In the genomic region with DNA sequence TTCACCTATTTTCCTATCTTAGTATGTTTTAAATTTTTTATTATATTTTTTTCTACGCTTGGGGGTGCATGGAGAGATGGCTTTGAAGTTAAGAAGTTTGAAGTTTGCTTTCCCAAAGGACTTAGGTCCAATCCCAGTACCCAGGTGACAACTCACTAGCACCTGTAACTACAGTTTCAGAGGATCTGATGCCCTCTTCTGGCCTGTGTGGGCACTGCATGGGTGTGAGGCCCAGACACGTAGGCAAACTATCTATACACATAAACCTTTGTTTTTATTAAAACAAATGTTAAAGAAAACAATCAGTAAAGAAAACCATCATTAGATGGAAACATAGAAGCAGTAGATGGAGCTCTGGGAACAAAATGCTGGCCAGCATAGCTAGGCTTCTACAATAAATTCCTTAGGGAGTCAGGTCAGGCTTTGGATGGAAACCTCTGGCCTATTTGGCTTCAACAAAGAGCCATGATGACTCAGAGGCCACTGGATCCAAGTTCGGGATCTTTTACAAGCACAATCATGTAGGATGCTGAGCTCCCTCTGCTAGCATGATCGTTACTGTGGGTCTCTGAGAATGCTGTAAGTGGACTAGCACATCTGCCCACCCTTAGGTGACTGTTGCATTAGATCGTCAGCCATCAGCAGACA, we compare ENCODE assay signal across 10 mouse cellular contexts. TPM values are rescaled to one million over a fixed set of nuclear protein-coding genes. Genes with fewer than 3 reads are reported as not detected.
DNase-seq lines count a peak whose midpoint lies in the region; ATAC-seq and TF ChIP-seq lines count a peak whose summit lies in the region.
"Had no signal": no experiment of that assay in that cellular context is flagged by ENCODE, and none has a peak within 500 bp of the region (broad histone marks: within the 10 kb centered on the region; RNA-seq: fewer than 3 reads in every experiment).

No protein-coding gene starts in this region.

- no peak for TF ChIP-seq POLR2A in testis, adult 2 months (IDR thresholded peaks at IDR 0.05; ENCODE audit: control insufficient read depth, low read depth, low read length)
- TF ChIP-seq POLR2A in embryonic fibroblast, embryonic 13.5 days (IDR thresholded peaks at IDR 0.05; ENCODE audit: low read depth, low read length) = no peak

- DNase-seq in forebrain, postnatal 0 days = no peak
- no peak for DNase-seq in testis, postnatal 14 days (ENCODE audit: low spot score)
- peak; percentile 44 for DNase-seq in limb, embryonic 11.5 days (ENCODE audit: low spot score)
- DNase-seq in midbrain, embryonic 11.5 days (ENCODE audit: low spot score, missing footprints) = no peak
- no peak for DNase-seq in forebrain, embryonic 10.5 days (ENCODE audit: extremely low spot score, low spot score)

- no peaks in the 10 kb centered on the region for H3K9me3 ChIP-seq in forebrain, postnatal 0 days (ENCODE audit: low read length)
- H3K9me3 ChIP-seq in forebrain, embryonic 16.5 days (ENCODE audit: control insufficient read depth, low read length) = no peaks in the 10 kb centered on the region
- H3K9me3 ChIP-seq in limb, embryonic 11.5 days (ENCODE audit: control insufficient read depth, low read length) = no peaks in the 10 kb centered on the region
- H3K9me3 ChIP-seq in midbrain, embryonic 11.5 days (ENCODE audit: control insufficient read depth, low read length) = no peaks in the 10 kb centered on the region
- no peaks in the 10 kb centered on the region for H3K9me3 ChIP-seq in forebrain, embryonic 10.5 days
- H3K9me3 ChIP-seq: heart, embryonic 15.5 days; midbrain, embryonic 12.5 days had no signal

- H3K36me3 ChIP-seq in forebrain, postnatal 0 days (ENCODE audit: insufficient read depth) = no peaks in the 10 kb centered on the region
- H3K36me3 ChIP-seq in forebrain, embryonic 16.5 days (ENCODE audit: control insufficient read depth, insufficient read depth) = no peaks in the 10 kb centered on the region
- H3K36me3 ChIP-seq in testis, adult 2 months (ENCODE audit: control insufficient read depth, insufficient read depth, low read length) = no peaks in the 10 kb centered on the region
- H3K36me3 ChIP-seq in limb, embryonic 11.5 days (ENCODE audit: control insufficient read depth, insufficient read depth, low read length) = no peaks in the 10 kb centered on the region
- no peaks in the 10 kb centered on the region for H3K36me3 ChIP-seq in midbrain, embryonic 11.5 days (ENCODE audit: control insufficient read depth, insufficient read depth, low read length)
- H3K36me3 ChIP-seq in forebrain, embryonic 10.5 days (replicated peaks) = no peaks in the 10 kb centered on the region
- H3K36me3 ChIP-seq: heart, embryonic 15.5 days; midbrain, embryonic 12.5 days had no signal

- no peaks in the 10 kb centered on the region for H3K4me1 ChIP-seq in forebrain, postnatal 0 days (ENCODE audit: insufficient read depth)
- H3K4me1 ChIP-seq in forebrain, embryonic 16.5 days (replicated peaks; ENCODE audit: control insufficient read depth, insufficient read depth, low read length) = 0 out of 2 replicates have a peak, but pooled peaks cover 3% of the 10 kb centered on the region
- no peaks in the 10 kb centered on the region for H3K4me1 ChIP-seq in testis, adult 2 months (ENCODE audit: control insufficient read depth, insufficient read depth, low read length)
- H3K4me1 ChIP-seq in embryonic fibroblast, embryonic 13.5 days (ENCODE audit: control insufficient read depth, insufficient read depth, low read length) = 0 out of 2 replicates have a peak, but pooled peaks cover 2% of the 10 kb centered on the region
- H3K4me1 ChIP-seq in limb, embryonic 11.5 days (ENCODE audit: control insufficient read depth, insufficient read depth, low read length) = no peaks in the 10 kb centered on the region
- H3K4me1 ChIP-seq in midbrain, embryonic 11.5 days (ENCODE audit: control insufficient read depth, insufficient read depth, low read length) = no peaks in the 10 kb centered on the region
- no peaks in the 10 kb centered on the region for H3K4me1 ChIP-seq in forebrain, embryonic 10.5 days

- no peak overlapping the region for H3K4me3 ChIP-seq in forebrain, postnatal 0 days (ENCODE audit: low read depth, low read length)
- H3K4me3 ChIP-seq in forebrain, embryonic 16.5 days (replicated peaks; ENCODE audit: low read length) = no peak overlapping the region
- no peak overlapping the region for H3K4me3 ChIP-seq in testis, adult 2 months (ENCODE audit: control insufficient read depth, low read depth, low read length)
- no peak overlapping the region for H3K4me3 ChIP-seq in embryonic fibroblast, embryonic 13.5 days (ENCODE audit: insufficient read depth, low read length)
- H3K4me3 ChIP-seq in limb, embryonic 11.5 days (ENCODE audit: low read depth, low read length) = no peak overlapping the region
- no peak overlapping the region for H3K4me3 ChIP-seq in midbrain, embryonic 11.5 days (ENCODE audit: low read depth, low read length)
- H3K4me3 ChIP-seq in forebrain, embryonic 10.5 days = no peak overlapping the region
- H3K4me3 ChIP-seq: heart, embryonic 15.5 days; midbrain, embryonic 12.5 days had no signal

- no peak overlapping the region for H3K27ac ChIP-seq in forebrain, postnatal 0 days (ENCODE audit: low read depth, low read length)
- H3K27ac ChIP-seq in forebrain, embryonic 16.5 days (ENCODE audit: low read length) = no peak overlapping the region
- no peak overlapping the region for H3K27ac ChIP-seq in testis, adult 2 months (ENCODE audit: control insufficient read depth, insufficient read depth, low read depth, low read length)
- H3K27ac ChIP-seq in embryonic fibroblast, embryonic 13.5 days (ENCODE audit: insufficient read depth, low read length) = no peak overlapping the region
- no peak overlapping the region for H3K27ac ChIP-seq in limb, embryonic 11.5 days (replicated peaks; ENCODE audit: low read depth, low read length)
- H3K27ac ChIP-seq in midbrain, embryonic 11.5 days (ENCODE audit: low read depth, low read length) = no peak overlapping the region
- H3K27ac ChIP-seq in forebrain, embryonic 10.5 days = no peak overlapping the region
- H3K27ac ChIP-seq: heart, embryonic 15.5 days; midbrain, embryonic 12.5 days had no signal

- peak; percentile 52 for TF ChIP-seq CTCF in forebrain, postnatal 0 days (IDR thresholded peaks at IDR 0.05; ENCODE audit: low read depth)
- peak; percentile 66; the same call in 1 of the 2 replicates for TF ChIP-seq CTCF in testis, adult 2 months (IDR thresholded peaks at IDR 0.05; ENCODE audit: control insufficient read depth, insufficient read depth, insufficient replicate concordance, low read depth, low read length)
- TF ChIP-seq CTCF in embryonic fibroblast, embryonic 13.5 days (IDR thresholded peaks at IDR 0.05; ENCODE audit: borderline replicate concordance, insufficient read depth, low read length) = peak; percentile 54; the same call in 1 of the 2 replicates

- no peak overlapping the region for H3K9ac ChIP-seq in forebrain, postnatal 0 days
- no peak overlapping the region for H3K9ac ChIP-seq in forebrain, embryonic 16.5 days (replicated peaks; ENCODE audit: low read depth, low read length)
- H3K9ac ChIP-seq in limb, embryonic 11.5 days (ENCODE audit: low read length) = no peak overlapping the region
- H3K9ac ChIP-seq in midbrain, embryonic 11.5 days (ENCODE audit: low read length) = no peak overlapping the region
- H3K9ac ChIP-seq: heart, embryonic 15.5 days; midbrain, embryonic 12.5 days had no signal

- no peak overlapping the region for H3K4me2 ChIP-seq in forebrain, postnatal 0 days (ENCODE audit: low read depth)
- H3K4me2 ChIP-seq in forebrain, embryonic 16.5 days (ENCODE audit: low read length) = no peak overlapping the region
- H3K4me2 ChIP-seq in limb, embryonic 11.5 days (ENCODE audit: low read depth, severe bottlenecking) = no peak overlapping the region
- H3K4me2 ChIP-seq in midbrain, embryonic 11.5 days = no peak overlapping the region
- H3K4me2 ChIP-seq: heart, embryonic 15.5 days; midbrain, embryonic 12.5 days had no signal

- ATAC-seq in forebrain, postnatal 0 days = no peak
- ATAC-seq in forebrain, embryonic 16.5 days = no peak
- no peak for ATAC-seq in limb, embryonic 11.5 days (ENCODE audit: insufficient number of reproducible peaks, low FRiP score, low TSS enrichment, low read depth)
- ATAC-seq in midbrain, embryonic 11.5 days (ENCODE audit: low FRiP score) = no peak

- H3K27me3 ChIP-seq in forebrain, postnatal 0 days (ENCODE audit: insufficient read depth, low read length) = no peaks in the 10 kb centered on the region
- H3K27me3 ChIP-seq in forebrain, embryonic 16.5 days (replicated peaks; ENCODE audit: control insufficient read depth, insufficient read depth, low read length) = no peaks in the 10 kb centered on the region
- H3K27me3 ChIP-seq in testis, adult 2 months (ENCODE audit: control insufficient read depth, insufficient read depth, low read length) = no peaks in the 10 kb centered on the region
- H3K27me3 ChIP-seq in limb, embryonic 11.5 days (ENCODE audit: control insufficient read depth, insufficient read depth, low read length) = no peaks in the 10 kb centered on the region
- no peaks in the 10 kb centered on the region for H3K27me3 ChIP-seq in midbrain, embryonic 11.5 days (ENCODE audit: control insufficient read depth, insufficient read depth, low read length)
- no peaks in the 10 kb centered on the region for H3K27me3 ChIP-seq in forebrain, embryonic 10.5 days (ENCODE audit: poor library complexity, severe bottlenecking)
- H3K27me3 ChIP-seq: heart, embryonic 15.5 days; midbrain, embryonic 12.5 days had no signal

- WGBS in forebrain, postnatal 0 days = 81% methylated on average over 5 of the region's 5 CpGs
- 78% methylated on average over 5 of the region's 5 CpGs for WGBS in forebrain, embryonic 16.5 days
- 74% methylated on average over 5 of the region's 5 CpGs for WGBS in limb, embryonic 11.5 days
- 84% methylated on average over 5 of the region's 5 CpGs for WGBS in midbrain, embryonic 11.5 days
- WGBS in forebrain, embryonic 10.5 days = 86% methylated on average over 5 of the region's 5 CpGs

RNA-seq across cellular contexts. Expression of a gene that starts 52.2 kb away (rescaled TPM):
- total RNA-seq in forebrain, postnatal 0 days (2014; rRNA removed) = 1.5 and 2.5 TPM in 2 replicates
- 1.3 and 2.1 TPM in 2 replicates for polyA plus RNA-seq in forebrain, postnatal 0 days (2015; fragmentation: Nextera tagmentation; extraction: Ambion mirVana)
- 0.48 and 1.1 TPM in 2 replicates for polyA plus RNA-seq in forebrain, embryonic 16.5 days (2015; fragmentation: Nextera tagmentation; extraction: Ambion mirVana)
- 0.11 and 0.20 TPM in 2 replicates for polyA plus RNA-seq in testis, adult 2 months (2012; rRNA removed)
- polyA plus RNA-seq in embryonic fibroblast, embryonic 13.5 days (2011; ENCODE audit: insufficient read length, low read depth, missing spikeins) = not detected in 2 replicates
- 0.11 and 0.17 TPM in 2 replicates for polyA plus RNA-seq in limb, embryonic 11.5 days (2014; fragmentation: Nextera tagmentation; extraction: Ambion mirVana)
- polyA plus RNA-seq in midbrain, embryonic 11.5 days (2014; fragmentation: Nextera tagmentation; extraction: Ambion mirVana) = 0.18 and 0.23 TPM in 2 replicates
- polyA plus RNA-seq in forebrain, embryonic 10.5 days (2016; fragmentation: Nextera tagmentation; extraction: Ambion mirVana) = 0.04 TPM in 1 of 2 replicates, not detected in the other
